Mouse (Mus musculus): ENCODE results near the gene Smc3.

Smc3 gene

DNA sequence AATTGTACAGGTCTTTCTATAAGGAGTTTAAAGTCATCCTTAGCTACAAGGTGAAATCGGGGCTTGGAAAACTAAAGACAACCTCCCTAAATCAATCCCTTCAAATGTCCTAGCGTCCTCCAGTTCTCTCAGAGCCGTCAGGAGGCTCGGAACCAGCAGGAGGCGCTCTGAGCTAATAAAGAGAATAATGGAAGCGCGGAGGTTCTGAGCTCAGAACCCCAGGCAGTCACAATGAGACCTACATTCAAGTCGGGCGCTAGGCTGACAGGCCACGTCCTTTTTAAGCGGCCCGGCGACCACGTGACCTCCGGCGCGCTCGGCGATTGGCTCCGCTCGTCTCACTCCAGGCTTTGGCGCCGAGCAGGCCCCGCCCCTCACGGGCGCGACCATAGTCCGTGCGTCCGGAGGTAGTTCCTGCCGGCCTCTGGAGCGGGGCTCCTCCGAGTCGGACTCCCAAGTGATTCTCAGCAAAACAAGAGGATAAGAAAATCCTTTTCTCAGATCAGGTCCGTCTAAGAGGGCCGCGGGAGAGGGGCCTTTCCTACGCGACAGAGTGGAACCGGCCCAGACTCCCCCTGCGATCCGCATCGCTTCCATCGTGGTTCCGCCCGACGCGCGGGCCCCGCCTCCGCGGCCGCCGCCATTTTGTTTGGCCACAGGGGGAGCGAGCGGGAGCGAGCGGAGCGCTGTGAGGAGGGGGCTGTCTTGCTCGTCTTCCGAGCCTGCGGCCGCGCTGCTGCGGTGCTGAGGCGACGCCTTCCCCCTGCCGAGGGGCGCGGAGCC lies at the start of gene Smc3:
TSS of gene Smc3 (plus strand) at position 642 of the 783 bp plus-strand sequence.
- DNase-seq (ENCODE audit: low spot score), result peak; percentile 99

DNA sequence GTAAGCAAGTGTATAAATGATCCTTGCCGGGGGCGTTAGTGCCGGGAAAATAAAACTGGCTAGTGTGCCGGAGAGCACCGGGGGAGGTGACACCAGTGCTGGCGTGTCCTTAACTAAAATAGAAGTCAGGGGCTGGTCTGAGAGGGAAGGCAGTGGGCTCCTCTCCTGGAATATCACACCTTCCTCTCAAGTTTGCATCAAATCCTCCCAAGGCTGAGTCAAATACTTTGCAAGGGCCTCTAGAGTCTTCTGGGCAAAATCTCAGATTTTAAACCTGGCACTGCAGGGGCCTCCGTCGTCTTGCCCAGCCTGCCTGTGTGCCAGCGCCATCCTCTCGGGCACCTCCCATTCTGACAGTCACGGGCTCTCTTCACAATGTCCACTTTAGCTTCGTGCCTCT lies 49.2 kb upstream of the Smc3 start:
- no peak for DNase-seq (ENCODE audit: low spot score)

DNA sequence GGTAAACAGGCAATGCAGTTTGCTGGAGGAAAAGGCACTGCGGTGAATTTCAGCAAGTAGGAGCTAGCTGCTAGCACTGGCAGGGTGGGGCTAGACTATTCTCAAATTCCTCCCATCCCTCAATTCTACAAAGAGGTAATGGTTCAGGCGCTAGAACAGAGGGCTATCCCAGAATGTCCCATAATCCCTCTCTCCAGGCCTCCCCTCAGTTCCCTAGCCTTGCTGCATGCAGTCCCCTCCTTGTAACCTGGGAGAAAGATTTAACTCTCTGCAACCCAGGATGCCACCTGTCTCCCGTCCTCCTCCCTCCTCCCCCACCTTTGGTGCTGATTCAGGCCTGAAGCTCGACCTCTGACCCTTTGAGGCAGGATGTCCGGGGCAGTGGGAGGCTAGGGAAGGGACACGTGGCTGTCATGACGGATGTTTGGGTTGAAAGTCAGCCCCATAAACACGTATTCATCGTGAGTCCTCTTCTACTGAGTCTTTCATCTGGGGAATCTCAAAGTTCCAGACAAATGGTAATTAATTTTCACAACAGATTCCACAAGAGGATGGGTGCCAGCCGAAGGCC lies 47.9 kb upstream of the Smc3 start:
- no peak for DNase-seq (ENCODE audit: low spot score)

DNA sequence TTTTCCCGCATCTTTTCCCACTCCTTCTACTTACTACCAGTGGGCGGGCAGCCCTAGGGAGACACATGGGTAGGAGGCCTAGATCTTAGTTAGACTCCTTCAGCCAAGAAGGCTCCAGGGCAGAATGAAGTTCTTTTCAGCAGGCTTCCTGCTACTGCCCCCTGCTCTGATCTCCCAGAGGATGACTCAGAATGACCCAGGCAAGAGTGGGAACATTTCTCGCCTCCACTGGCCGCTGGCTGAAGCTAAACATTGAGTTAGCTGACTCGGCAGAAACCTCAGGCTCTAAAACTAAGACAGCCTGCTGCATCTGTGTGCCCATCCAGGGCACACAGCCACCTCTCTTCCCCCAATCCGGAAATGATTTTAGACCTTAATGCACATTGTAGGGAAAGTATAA lies 47.4 kb upstream of the Smc3 start:
- DNase-seq (ENCODE audit: low spot score), result no peak

DNA sequence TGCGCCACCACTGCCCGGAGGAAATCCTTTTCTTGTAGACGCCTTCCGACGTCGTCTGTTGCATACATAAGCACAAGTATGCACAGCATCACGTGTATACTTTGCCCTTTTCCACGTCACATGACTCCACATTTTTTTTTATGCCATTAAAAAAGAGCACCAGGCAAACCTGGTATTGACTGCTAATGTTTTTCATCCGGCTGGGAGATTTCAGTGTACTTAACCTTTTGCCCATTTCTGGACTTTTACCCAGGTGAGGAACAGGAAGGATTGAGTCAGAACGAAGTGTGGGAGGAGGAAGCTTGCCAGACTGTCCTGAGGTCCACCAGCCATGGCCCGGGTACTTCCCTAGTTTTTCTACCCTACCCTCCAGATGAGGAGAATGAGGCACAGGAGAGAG lies 45.8 kb upstream of the Smc3 start:
- DNase-seq (ENCODE audit: low spot score), result no peak

DNA sequence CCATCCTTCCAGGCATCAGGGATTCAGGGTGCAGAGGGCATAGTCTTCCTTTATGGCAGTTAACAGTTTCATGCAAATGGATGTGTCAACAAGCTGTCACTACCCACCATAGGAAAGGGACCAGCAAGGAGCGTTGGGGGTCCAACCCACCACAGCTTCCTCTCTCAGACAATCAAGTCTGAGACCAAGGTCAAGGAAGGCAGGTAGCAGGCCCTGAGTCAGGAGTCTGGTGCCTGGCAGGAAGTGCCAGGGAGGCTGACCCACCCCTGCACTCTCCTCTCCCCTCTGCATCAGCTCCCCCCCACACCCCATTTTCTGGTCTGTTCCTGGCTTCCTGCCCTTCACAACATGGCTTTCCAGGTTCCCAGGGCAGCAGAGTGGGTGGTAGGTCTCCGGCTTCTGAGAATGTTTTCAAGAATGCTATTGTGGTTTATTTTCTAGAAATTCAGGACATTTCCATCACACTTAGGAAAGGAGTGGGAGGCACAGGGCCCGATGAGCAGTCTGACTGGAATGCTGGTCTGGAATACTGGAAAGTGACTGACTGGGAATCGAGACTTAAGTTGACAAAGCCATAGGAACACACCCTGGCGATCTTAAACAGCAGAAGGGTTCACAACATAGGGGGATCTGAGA lies 45.1 kb upstream of the Smc3 start:
- DNase-seq (ENCODE audit: low spot score), result no peak

DNA sequence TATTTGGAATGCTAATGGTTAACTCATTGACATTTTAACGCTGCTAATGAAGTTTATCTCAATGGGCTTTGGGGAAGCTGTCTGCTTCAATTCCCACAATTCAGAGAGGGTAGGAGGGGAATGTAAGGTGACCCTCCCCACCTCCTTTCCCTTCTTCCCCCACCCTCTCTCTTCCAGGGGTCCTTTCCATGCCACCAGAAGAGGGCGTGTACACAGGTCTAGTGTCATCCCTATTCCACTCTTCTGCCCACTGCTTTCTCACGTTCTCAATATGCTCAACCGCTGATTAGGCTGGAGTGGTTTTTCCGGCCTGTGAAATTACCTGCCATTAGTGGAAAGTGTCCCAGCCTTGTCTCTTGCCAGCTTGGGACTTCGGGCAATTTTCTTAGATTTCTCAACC lies 43.4 kb upstream of the Smc3 start:
- DNase-seq (ENCODE audit: low spot score), result no peak

DNA sequence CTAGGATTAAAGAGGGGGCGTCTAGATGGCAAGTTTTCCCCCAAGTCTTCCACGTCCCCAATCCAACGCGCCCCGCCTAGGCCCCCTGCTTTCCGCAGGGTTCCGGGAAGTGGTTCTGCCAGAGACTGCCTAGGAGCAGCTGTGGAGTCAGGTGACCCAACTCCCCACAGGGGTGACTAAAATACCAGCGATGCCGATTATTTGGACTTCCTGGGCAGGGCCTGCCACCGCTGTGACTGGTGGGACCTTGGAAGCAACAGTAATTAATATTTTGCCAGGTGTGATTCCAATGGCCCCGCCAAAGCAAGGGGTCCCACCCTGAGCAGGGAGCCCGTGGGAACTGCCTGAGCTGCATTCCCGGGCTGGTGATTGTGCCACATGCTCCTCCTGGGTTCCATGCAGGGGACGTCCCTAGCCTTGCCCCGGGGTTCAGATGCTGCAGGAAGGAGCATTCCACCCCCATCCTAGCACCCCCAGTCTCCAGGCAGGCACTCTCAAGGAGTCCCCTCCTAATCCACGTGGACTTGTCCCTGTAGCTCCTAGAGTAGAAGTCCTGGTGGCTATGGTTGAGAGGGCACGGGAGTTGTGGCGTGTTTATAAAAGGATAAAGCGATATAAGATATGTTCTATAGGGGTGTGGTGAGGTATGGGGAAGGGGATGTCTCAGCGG lies 42.8 kb upstream of the Smc3 start:
- peak; percentile 35 for DNase-seq (ENCODE audit: low spot score)

DNA sequence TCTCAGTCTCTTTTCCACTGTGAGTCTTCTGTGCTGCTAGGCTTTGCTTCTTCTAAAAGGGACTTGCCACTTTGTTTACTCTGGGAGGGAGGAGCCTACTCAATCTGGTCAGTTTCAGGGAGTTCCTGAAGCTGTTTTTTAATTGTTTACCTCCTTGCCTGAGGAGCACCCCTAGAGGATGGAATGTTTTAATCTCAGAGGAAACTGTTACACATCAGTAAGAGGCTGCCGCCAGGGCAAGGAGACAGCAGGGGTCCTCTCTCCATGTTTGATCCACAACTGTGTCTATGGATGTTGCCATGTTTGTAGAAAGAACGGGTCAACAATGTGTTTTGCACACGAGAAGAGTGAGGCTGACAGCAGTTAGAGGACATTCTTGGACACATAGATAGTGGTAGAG lies 39.8 kb upstream of the Smc3 start:
- no peak for DNase-seq (ENCODE audit: low spot score)

DNA sequence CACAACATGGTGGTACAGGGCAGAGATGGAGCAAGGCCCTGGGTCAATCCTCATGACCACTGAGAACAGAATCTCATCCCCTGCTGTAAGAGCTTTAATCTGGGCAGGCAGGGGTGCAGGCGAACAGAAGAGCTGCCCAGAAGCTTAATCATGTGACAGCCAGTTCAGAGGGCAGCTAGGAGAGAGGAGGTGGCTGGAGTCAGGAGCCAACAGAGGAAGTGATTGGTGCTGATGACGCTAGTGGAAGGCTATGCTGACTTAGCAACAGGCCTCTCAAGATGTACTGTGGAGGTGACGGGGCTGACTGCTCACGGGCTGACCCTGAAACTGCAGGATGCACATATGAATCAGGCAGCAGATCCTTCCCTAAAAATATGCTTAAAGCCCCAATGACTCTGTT lies 36.0 kb upstream of the Smc3 start:
- DNase-seq (ENCODE audit: low spot score), result no peak

DNA sequence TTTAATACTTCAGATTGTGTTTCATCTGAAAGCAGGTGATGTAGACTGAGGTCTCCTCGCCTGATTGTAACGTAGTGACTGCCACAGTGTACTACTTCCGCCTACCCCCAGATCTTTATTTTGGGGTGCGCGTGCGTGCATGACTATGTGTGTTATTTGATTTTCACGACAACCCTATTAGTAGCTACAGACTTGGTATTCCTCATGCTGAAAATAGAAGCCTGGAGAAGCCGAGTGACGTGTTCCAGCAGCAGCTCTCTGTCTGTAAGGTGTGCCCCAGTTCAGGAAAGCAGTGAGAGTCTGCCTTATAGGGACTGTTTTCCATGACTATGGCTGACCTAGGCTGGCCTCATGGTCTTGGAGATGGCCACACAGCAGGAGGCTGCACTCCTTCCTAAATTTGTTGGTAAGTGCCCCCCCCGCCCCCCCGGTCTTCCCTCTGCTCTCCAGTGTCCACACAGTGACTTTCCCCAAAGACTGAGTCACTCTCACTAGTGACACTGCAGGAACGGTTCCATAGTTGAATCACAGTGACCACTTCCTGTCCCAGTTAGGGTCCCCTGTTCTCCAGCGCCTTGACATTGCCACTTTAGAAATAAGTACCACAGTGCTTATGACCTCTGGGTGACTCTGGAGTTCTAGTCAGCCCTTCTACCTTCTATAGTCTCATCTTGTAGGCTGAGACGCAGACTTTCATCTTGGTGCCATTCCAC lies 34.5 kb upstream of the Smc3 start:
- DNase-seq (ENCODE audit: low spot score), result no peak

DNA sequence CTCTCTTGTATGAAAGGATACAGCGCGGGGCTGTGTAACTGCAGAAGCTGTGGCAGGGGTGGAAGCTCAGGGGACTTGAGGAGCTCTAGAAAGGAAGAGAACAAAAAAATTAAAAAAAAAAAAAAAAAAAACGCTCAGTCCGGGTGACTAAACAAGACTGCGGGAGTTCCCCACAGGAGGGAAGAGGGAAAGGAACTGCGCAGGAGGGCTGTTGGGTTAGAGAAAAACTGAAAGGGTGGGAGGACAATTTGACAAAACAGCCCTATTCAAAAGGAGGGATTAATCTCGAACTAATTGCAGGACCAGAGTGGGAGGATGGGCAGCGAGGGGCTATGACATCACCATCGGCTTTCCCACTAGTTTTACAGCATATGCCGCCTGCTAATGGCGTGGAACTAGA lies 32.3 kb upstream of the Smc3 start:
- DNase-seq (ENCODE audit: low spot score), result no peak

DNA sequence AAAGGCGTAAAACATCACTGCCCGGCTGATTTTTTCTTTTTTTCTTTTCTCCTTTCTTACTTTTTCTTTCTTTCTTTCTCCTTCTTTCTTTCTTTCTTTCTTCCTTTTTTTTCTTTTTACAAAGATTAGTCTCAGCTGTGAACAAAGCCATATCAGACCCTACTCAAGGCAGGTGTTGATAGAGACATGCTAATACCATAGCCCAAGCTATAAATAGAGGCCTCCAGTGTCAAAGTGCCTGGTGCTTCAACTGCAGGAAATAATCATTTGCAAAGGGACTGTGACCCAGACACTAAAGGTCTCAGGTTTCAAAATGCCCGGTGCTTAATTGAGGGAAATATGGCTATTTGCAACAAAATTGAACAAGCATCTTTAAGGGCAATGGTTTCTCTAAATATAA lies 31.6 kb upstream of the Smc3 start:
- no peak for DNase-seq (ENCODE audit: low spot score)

DNA sequence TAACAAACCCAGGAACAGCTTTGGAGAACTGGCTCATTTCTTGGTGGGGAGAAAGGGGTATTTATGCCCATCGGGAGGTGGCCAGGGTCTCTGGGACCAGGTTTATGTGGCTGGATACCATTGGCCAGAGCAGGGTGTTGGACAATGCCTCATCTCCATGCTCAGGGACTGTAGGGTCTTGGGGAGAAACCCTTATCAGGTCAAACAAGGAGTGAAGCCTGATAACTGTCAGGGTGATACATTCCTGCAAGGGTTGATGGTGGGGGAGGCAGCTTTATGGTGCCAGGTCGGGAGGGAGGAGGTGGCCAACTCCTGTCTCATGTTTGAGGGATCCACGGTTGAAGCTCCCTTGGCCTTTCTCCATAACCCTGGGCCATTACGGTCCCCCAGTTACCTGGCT lies 29.1 kb upstream of the Smc3 start:
- no peak for DNase-seq (ENCODE audit: low spot score)

DNA sequence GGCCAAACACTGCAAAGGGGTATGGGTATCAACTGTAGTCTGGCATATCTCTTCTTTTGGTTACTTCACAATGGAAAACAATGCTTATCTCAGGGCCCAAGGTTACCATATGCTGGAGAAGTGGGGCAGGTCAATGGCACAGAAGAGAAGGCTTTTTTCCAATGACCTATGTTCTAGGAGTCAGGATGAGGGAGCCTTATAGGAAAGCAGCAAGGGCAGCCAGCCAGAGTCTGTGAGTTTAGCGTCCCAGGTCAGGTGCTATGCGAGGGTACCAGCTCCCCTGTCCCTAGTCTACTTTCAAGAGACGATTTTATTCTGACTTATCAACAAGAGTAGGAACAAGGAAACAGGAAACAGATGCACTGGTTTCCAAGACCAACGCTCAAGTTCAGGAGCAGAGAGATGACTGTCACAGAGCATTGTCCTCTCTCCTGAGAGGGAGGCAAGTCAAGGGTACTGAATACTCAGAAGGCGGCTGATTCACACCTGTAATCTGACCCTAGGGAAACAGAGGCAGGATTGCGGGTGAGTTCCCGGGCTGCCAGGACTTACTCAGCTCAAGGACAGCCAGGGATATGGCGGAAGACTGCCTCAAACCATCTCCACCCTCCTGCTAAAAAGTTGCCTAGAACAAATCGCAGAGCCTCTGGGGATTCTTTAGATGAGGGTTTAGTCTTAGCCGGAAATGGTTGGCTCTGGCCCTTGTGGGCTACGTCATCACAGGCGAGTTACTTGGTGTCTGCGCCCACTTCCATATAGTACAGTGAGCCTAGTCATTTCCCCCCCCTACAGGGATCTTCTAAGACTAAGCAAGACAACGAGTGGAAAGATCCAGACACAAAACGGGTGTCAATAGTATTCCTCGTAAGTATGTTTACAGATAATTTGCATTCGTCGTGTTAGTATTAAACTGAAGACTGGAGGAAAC lies 28.4 kb upstream of the Smc3 start:
- DNase-seq (ENCODE audit: low spot score), result no peak

DNA sequence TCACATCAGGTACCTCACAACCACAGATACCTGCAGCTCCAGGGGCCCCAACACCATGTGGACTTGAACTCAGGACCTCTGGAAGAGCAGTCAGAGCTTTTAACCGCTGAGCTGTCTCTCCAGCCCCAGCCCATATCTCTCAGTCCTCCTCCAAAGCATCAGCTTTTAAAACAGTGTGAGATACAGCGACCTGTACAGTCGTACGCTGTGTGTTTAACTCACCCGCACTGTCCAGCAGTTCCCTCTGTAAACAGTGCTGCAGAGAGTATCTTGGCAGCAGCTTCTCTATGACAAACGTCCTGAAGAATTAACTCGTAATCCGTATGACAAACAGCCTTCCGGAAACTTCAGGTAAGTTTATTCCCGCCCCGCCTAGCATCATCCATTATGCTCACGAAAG lies 27.6 kb upstream of the Smc3 start:
- DNase-seq (ENCODE audit: low spot score), result no peak

DNA sequence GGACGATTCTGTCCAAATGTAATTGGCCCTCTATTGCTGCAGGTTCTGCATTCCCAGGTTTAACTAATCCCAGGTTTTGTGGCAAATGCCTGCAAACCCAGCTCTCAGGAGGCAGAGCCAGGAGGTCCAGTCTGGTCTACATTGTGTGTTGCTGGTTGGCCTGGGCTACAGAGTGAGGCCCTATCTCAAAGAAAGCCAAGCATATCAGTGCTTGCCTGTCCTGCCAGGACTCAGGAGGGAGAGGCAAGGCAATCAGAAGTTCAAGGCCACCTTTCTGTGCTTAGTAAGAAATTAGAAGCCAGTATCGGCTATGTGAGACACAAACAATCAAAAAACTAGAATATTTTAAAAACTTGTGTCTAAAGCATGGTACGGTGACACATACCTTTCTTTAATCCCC lies 27.0 kb upstream of the Smc3 start:
- no peak for DNase-seq (ENCODE audit: low spot score)

DNA sequence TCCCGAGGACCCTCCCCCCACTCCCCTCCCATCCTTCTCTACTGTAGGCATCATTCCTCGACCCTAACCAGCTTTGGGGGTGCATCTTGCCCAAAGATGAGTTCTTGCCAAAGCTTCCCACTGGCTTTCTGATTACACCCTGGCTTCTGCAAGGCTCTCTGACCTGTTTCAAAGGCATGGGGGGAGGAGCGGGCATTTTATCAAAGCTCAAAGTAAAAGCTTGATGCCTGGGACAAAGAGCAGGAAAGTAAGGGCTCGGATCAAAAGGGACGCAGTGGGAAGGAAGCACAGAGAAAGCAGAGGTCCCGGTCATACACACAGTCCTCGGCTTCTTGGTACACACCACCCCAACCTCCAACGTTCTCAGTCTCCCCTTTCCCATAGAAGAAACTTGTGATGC lies 26.1 kb upstream of the Smc3 start:
- no peak for DNase-seq (ENCODE audit: low spot score)

DNA sequence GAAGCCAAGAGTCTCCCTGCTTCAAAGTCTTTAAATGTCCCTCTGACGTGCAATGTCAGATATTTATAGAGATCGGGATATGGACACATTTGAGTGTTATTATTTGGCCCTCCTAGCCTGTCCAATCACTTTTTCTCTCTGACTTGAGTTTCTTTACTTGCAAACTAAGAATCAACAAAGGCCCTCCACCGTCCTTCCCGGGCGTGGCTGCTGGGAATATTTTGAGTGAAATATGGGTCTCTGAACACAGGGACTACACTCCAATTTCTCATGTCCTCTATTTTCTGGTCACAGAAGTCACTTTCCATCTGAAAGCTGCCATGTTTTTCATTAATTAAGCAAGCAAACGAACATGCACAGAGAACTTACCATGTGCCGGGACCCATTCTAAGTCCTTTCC lies 25.7 kb upstream of the Smc3 start:
- no peak for DNase-seq (ENCODE audit: low spot score)

DNA sequence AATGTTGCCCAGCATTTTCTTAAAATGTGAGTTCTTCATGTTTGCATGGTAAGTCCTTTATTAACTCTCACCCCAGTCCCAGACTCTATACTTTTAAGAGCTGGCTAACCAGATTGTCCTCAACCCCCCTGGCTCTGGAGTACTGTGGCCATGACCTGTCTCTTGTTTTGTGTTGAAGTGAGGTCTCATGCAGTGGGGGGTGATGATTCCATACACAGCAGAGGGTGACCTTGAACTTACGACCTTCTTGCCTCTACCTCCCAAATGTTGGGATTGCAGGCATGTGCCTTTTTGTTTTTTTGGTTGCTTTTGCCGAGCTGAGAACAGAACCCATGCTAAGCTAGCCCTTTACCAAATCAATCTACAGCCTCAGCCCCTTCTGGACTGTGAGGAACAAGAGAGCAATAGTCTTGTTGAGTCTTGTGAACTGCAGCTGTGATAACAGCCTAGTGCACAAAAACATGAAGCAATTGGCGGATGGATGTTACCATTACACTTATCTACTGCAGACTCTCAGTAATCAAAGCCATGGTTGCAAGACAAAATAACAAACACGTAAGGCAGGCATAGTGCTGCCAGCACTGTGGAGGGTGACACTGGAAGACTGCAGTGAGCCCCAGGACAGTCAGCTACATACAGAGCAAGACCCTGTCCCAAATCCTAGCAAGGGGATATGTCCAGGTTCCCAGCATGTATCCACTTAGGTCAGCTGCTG lies 24.7 kb upstream of the Smc3 start:
- no peak for DNase-seq (ENCODE audit: low spot score)

DNA sequence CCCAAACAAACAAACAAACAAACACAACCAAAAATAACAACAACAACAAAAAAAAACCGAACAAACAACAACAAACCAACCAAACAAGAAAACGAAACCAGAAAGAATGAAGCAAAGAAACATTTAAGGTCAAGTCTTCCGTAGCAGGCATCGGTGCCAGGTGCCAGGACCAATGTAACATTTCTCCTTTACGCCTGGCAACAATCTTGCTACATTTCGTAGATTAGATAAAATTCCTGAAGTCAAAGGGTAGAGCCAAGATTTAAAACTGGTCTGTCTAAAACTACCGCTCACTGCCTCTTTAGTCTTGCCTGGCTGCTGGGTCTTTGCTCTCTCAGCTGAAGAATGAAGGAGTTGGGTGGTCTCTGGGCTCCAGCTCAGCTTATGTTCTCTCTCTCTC lies 24.1 kb upstream of the Smc3 start:
- peak; percentile 33 for DNase-seq (ENCODE audit: low spot score)

Data from urinary bladder, postnatal 14 days (tissue).